Mouse (Mus musculus) CD4-positive, CD25-positive, alpha-beta regulatory T cell (primary cell): Measurements from ENCODE around the gene Gm21093. TPM values are rescaled to one million over a fixed set of nuclear protein-coding genes. Genes with fewer than 3 reads are reported as not detected.

Experiments
- polyA plus RNA-seq: library from polyadenylated mRNA; unstranded; fragments of 100-300 nt; shearing (Covaris generic); gene quantifications from one replicate; pipeline ENCODE4 v1.2.1, GENCODE M21; 2017

Gm21093 gene
- polyA plus RNA-seq, result not detected

DNA sequence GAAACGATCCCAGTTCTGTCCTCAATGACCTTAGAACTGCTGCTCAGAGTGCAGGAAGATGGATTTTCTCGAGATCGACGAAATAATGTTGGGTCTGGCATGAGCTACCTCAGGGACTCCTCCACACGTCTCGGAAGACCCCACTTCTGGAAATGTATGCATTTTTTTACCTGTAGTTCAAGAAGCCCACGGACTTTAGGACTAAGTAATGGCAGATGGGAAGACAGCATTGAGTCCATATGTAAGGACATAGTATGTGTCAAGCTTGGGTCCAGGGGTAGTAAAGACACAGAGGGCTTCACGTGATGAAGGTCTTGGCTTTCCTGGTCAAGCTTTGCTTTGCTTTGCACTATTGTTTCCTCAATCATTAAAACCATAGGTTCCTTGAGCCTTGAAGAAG lies at the start of gene Gm21093:
TSS of gene Gm21093 (minus strand) at position 101 of the 400 bp plus-strand sequence.

Other genes with a start within 250 kb of the Gm21093 start
- gene Gm21541, start 131.1 kb downstream of the Gm21093 start, polyA plus RNA-seq, result not detected
- gene Gm20878, start 93.2 kb downstream of the Gm21093 start, polyA plus RNA-seq, result 0.78 TPM
- 0.10 TPM for gene Fam205a4, start 68.7 kb downstream of the Gm21093 start, polyA plus RNA-seq
- not detected for gene Gm3893, start 56.5 kb upstream of the Gm21093 start, polyA plus RNA-seq
- gene Gm13304, start 80.1 kb upstream of the Gm21093 start, polyA plus RNA-seq, result not detected
- not detected for gene Gm13306, start 118.7 kb upstream of the Gm21093 start, polyA plus RNA-seq
- gene Gm13305, start 133.9 kb upstream of the Gm21093 start, polyA plus RNA-seq, result not detected
- not detected for gene Gm10600, start 205.9 kb upstream of the Gm21093 start, polyA plus RNA-seq
- not detected for gene Ccl21b, start 221.0 kb upstream of the Gm21093 start, polyA plus RNA-seq